Mouse (Mus musculus) cerebellum, postnatal 36 days (tissue): Measurements from ENCODE around the gene Gpr171.
"Not testable (repeated sequence)": the region's sequence is repeated elsewhere in the genome, so short reads cannot be mapped to it uniquely, and the experiment has no call there.

Source experiments
- DNase-seq, 2 experiments: peaks; one replicate each; pipeline ENCODE4 v3.0.0; 2021 to 2022; ENCODE audit warnings: mixed read lengths in 2 of 2

The Gpr171 gene

GRCm38 (mm10) chr3:59113291-59113690 lies 11.7 kb upstream of the Gpr171 start:
- not testable (repeated sequence) for DNase-seq

DNA sequence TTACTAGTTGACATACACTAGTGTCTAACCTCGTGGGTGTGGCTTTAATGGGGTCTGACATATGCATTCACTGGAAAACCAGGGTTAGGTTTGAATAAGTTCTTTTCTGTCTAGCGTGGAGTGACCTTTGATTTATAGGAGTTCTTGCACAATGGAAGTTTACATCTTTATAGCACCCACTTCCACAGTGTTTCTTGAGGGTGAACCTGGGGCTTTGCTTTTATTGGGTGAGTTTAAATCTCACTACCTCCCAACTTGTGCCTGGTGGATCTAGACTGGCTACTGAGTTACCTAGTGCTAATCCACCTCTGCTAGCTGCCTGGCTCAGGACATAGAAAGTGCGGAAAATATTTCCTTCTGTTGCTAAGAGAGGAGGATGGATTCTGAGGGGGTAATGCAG lies 10.3 kb upstream of the Gpr171 start:
- DNase-seq = no peak

DNA sequence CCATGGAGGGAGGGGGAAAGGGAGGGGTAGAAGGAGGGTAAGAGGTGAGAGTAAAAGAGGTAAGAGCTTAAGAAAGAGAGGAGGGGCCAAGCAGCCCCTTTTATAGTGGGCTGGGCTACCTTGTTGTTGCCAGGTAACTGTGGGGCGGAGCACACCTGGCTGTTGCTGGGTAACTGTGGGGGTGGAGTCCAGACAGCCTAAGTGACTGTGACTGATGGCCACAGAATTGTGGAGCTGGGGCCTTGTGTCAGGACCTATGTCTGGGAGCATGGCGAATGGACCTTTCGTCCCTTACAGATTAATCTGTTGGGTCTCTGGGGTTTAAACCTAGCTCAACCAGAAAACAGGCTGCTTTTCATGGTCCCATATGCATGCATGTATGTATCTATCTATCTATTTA lies 8.2 kb upstream of the Gpr171 start:
- DNase-seq = not testable (repeated sequence)

- no peak for DNase-seq
Measured at GRCm38 (mm10) chr3:59107439-59107838, 5.8 kb upstream of the Gpr171 start.

DNA sequence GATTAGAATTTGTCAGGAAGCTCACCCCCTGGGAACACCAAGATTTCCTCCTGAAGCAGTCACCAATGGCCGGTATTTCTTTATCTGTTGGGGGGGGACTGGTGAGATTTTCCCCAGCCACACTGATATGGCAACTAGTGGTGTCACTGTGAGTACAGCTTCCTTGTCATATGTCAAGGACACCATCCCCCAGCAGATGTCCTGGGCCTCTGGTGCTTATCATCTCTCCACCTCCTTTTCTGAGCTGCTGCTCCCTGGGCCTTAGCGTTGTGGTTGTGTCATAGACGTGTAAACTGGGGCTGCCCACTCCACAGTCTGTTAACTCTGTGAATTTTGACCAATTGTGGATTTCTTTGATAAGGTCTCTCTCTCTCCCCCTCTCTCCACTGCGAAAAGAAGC lies 2.8 kb upstream of the Gpr171 start:
- no peak for DNase-seq

DNA sequence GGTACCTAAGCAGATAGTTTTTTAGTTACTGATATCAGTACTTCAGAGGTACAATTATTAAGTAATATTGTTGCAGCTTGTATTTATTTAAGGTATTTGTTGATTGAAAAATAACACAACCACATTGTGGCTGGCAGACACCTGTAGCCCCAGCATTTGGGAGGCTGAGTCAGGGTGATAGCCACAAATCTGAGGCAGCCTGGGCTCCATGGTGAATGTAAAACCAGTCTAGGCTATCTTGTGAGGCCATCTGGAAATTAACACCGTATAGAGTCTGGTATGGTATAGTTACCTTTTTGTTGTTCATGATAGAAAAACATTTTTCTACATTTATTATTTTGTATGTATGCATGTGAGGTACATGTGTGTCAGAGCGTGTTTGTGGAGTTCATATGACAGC lies 525 bp upstream of the Gpr171 start:
- no peak for DNase-seq

DNA sequence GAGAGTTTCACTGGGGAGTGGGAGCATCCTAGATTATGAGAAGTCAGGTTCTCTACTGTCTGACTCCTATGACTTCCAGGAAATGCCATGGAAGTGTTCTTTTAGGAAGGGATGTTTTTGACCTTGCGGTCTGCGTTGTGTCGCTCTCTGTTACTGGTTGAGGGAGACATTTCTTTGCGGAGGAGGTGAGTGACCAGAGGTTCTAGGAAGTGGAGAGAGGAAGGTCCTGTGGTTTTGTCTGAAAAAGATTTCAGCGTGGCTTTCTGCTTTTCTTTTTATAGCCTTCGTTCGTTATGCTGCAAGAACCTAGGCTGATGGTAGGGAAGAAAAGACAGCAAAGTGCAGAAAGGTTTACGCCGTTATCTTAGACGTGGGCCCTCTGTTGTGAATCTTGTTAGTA lies 3.1 kb downstream of the Gpr171 start:
- DNase-seq = no peak

- no peak for DNase-seq
Measured at GRCm38 (mm10) chr3:59097421-59097820, 4.2 kb downstream of the Gpr171 start.

GRCm38 (mm10) chr3:59092702-59093101 lies 8.9 kb downstream of the Gpr171 start:
- DNase-seq = no peak

DNA sequence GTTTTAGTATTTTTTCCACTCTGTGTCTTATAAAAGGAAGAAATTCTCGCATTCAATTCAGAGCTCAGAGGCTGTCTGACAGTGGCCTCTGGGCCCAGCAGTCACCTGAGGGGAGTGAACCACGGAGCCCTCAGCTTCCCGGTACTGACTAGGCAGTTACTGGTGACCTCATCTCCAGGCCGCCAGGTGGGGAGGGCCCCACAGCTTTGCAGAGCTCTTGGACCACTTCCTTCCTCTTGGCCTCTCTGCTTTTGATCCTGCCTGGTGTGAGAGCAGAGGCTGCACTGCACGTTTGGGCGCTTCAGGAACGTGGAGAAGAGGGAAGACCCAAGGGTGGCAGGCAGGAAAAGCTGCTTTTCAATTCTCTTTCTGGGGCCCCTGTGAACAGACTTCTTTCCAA lies 20.7 kb downstream of the Gpr171 start:
- peak; percentile 26 to 43 for DNase-seq

GRCm38 (mm10) chr3:59080293-59080916 lies 21.2 kb downstream of the Gpr171 start:
- DNase-seq = no peak

- peak; percentile 40 to 56 for DNase-seq
Measured at GRCm38 (mm10) chr3:59079327-59079726, 22.3 kb downstream of the Gpr171 start.

DNA sequence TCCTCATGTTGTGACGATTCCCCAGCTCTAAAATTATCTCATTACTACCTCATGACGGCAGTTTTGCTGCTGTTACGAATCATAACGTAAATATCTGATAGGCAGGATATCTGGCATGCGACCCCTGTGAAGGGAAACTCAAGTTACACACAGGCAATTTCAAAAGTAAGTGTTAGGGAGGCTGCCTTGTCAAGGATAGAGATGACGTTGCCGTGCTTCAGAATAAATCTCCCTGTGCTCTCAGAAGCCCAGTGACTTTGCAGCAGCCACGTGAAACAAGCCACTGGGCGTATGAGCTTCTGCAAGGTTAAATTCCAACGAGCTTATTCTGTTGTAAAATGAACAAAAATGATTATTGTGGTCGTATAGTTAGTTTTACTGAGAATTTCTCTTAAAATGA lies 23.0 kb downstream of the Gpr171 start:
- DNase-seq = no peak

- DNase-seq = no peak
Measured at GRCm38 (mm10) chr3:59077278-59077677, 24.3 kb downstream of the Gpr171 start.

DNA sequence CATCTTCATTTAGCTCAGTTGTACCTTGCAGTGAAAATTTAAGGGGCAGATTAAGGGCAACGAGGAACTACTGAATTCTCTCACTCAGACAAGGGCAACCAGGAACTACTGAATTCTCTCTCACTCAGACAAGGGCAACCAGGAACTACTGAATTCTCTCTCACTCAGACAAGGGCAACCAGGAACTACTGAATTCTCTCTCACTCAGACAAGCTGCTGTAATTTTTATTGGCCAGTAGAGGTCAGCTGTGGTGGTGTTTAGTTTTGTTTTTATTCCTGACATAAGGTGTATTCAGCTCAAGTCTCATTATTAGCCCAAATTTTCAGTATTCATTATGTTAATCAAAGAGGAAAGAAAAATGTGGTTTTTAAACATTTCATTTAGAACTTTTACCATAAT lies 32.5 kb downstream of the Gpr171 start:
- DNase-seq = not testable (repeated sequence)

DNA sequence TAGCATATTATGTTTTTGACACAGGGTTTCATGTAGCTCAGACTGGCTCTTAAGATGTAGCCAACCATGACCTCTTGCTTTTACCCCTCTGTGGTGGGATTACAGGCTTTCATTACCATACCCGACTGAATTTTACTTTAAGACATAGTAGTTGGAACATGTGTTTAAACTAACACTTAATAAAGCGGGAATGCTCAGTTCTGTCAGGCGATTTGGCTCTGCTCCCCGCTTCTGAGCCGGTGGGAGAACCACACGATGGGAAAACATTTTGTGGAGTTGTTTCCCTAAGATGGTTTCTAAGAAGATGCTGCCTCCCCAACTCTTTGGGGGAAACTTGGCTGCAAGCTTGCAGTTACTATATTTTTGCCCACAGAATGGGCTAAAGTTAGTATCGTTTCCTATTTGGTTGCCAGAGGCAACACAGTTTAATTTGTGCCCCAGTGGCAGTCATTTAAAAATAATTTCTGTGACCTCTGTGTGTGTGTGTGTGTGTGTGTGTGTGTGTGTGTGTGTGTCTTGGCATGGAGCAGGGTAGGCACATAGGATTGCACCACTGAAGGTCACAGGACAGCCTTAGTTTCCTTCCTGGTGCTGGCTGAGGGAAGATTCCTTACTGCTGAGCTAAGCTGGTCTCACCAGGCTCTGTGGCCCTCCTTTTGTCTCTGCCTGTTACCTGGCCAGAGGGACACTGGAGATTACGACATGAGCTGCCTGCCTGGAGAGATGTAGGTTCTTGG lies 34.9 kb downstream of the Gpr171 start:
- no peak for DNase-seq

DNA sequence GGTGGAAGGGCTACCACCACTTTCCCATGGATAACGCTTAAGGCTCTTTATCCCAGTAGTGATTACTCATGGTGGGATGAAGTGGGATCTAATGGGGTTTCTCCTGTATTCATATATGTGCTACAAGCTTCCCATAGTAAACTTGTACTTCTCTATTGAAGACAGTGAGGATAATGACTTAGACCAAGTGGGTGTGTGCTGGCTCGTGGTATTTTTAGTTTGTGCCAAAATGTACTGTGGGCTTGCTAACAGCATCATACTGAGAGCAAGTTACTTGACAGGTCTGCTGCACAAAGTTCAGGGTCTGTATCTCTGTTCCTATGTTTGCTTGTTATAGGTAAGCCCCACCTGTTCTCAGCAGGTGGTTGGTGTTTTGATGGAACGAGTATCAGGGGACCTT lies 35.7 kb downstream of the Gpr171 start:
- DNase-seq = no peak

DNA sequence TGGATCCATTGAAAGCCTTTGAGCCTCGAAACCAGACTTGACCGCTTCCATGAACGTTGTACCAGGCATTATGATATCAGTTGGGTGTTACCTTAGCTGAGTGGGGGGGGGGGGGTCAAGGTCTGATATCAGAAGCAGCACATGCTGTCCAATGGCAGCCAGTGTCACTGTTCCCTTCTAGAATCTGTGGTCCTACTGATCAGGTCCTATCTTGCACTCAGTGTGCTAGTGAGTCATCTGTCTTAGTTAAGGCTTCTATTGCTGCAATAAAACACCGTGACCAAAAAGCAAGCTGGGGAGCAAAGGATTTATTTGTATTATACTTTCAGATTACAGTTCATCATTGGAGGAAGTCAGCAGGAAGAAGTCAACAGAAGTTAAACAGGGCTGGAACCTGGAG lies 38.2 kb downstream of the Gpr171 start:
- no peak for DNase-seq

DNA sequence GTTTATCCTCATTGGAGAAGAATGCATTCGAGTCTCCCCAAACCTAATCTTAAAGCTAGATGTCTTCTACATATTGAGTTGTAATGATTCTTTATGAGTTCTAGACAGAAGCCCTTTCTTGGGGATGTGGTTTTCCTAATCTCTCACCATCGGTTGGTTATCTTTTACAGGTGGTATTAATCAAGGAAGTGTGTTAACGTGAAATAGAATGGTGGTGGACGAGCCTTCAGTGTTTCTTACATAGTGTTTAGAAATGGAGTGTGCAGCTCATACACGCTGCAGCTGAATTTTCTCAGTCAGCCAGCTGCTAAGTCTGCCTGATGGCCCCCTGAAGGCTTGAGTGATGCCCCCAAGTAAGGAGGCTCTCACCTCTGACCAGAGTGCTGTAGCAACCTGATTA lies 39.5 kb downstream of the Gpr171 start:
- no peak for DNase-seq

GRCm38 (mm10) chr3:59060131-59060530 lies 41.5 kb downstream of the Gpr171 start:
- DNase-seq = no peak

DNA sequence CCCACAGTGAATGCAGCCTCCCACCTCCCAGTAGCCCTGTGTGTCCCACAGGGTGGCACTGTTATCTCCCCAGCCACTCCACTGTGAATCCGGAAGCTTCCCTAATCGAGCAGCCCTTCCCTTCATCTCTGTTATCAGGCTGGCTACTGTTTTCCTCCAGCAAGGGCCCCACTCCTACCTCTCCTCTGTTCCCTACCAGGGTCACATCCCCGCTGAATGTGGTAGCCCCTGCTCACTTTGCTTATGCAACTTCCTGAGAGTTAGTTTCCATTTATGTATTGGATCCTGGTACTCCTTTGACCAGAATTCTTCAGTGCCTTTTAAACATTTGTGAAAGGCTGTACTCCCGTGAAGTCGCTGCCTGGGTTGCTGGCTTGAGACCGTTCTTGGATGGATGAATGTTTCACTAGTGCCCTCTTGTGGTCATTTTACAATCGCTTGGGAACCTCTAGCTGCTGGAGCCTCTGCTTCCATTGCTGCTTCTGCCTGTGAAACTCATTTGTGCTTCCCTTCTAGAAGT lies 42.5 kb downstream of the Gpr171 start:
- peak; percentile 56 to 77 for DNase-seq

- no peak for DNase-seq
Measured at GRCm38 (mm10) chr3:59054834-59055535, 46.6 kb downstream of the Gpr171 start.
